Mouse (Mus musculus): ENCODE results near the gene Ccr10.
A peak's percentile ranks its signal among the peaks of the same experiment; 100 is the strongest.

The Ccr10 gene

DNA sequence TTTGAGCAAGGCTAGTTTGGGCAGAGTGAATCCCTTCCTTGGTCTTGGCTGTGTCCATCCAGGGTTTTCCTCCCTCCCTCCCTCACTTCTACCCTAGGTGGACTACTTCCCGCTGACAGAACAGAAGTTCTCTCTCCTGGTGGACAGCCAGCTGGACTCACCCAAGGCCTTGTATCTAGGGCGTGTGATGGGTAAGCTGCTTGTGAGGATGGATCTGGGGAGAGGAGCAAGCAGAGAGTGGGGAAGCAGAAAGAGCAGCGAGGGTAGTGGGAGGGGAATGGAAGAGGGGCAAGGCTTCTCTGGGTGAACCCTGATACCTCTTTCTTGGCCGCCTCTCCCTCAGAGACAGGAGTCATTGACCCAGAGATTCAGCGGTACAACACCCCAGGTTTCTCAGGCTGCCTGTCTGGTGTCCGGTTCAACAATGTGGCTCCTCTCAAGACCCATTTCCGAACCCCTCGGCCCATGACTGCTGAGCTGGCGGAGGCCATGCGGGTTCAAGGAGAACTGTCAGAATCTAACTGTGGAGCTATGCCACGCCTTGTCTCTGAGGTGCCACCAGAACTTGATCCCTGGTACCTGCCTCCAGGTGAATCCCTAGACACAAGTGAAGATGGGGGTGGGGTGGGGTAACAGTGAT, 13.0 kb upstream of the Ccr10 start:
- DNase-seq (ENCODE audit: low spot score): peak; percentile 63

DNA sequence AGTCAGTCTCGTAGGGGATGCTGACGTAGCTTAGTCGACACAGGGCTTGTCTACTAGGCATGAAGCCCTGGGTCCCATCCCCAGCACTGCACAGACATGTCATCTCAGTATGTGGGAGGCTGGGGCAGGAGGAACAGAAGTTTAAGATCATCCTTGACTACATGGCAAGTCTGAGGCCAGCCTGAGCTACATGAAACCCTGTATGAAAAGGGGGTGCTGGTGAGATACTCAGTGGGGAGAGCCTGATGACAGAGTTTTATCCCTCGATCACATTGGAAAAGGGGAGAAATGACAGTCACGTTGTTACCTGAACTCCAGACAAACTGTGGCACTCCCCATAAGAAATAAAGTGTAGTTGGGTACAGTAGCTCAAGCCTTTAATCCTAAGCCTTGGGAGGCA, 12.3 kb upstream of the Ccr10 start:
- DNase-seq (ENCODE audit: low spot score): no peak

DNA sequence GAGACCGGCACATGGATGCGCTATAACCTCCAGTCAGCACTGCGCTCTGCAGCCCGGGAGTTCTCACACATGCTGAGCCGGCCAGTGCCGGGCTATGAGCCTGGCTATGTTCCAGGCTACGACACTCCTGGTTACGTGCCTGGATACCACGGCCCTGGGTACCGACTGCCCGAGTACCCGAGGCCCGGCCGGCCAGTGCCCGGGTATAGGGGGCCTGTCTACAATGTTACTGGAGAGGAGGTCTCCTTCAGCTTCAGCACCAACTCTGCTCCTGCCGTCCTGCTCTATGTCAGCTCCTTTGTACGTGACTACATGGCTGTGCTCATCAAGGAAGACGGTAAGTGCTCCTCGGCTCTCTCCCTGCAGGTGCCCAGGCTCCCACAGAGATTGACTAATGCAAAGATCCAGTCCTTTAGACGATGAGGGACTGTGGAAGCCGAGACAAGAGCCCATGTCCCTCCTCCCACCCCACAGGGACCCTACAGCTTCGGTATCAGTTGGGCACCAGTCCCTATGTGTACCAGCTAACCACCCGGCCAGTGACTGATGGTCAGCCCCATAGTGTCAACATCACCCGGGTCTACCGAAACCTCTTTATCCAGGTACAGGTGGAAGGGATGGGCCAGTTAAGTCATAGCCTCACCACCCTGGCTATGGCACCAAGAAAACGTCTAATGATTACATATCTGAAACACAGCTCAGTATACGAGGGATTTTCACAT, 11.4 kb upstream of the Ccr10 start:
- DNase-seq (ENCODE audit: low spot score): no peak

DNA sequence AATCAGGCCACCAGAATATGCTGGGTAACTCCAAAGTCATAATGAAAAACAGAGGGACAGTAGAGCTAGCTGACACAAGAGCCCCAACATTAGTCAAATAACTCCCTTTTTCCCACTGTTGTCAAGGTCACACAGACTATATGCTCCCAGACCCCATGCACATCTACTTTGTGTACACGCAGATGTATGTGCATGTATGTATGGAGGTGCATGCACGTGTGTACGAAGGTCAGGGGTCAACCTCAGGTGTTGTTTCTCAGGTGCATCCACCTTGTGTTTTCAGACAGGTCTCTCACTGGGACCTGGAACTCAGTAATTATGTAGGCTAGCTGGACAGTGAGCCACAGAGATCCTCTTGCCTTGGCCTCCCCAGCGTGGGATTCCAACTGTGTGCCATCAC, 10.2 kb upstream of the Ccr10 start:
- DNase-seq (ENCODE audit: low spot score): no peak

- DNase-seq (ENCODE audit: low spot score): no peak
These were observed 9.7 kb upstream of the Ccr10 start for GRCm38 (mm10) chr11:101184984-101185383.

- DNase-seq (ENCODE audit: low spot score): no peak
These were observed 7.7 kb upstream of the Ccr10 start for GRCm38 (mm10) chr11:101182771-101183517.

DNA sequence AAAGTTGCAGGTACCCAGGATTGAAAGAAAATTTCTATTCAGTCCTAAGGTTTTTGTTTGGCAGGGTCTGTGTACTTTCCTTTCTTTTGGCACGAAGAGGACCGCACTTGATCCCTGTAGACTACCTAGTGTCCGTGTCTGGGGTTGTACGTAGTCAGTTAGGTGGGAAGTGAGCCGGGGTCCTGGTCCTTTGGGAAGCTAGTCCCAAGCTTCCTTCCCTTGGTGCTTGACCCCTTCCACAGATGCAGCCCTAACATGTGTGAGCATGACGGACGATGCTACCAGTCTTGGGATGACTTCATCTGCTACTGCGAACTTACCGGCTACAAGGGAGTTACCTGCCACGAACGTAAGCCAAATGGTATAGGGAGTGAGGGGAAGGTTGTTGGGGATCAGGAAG, 6.7 kb upstream of the Ccr10 start:
- DNase-seq (ENCODE audit: low spot score): no peak

DNA sequence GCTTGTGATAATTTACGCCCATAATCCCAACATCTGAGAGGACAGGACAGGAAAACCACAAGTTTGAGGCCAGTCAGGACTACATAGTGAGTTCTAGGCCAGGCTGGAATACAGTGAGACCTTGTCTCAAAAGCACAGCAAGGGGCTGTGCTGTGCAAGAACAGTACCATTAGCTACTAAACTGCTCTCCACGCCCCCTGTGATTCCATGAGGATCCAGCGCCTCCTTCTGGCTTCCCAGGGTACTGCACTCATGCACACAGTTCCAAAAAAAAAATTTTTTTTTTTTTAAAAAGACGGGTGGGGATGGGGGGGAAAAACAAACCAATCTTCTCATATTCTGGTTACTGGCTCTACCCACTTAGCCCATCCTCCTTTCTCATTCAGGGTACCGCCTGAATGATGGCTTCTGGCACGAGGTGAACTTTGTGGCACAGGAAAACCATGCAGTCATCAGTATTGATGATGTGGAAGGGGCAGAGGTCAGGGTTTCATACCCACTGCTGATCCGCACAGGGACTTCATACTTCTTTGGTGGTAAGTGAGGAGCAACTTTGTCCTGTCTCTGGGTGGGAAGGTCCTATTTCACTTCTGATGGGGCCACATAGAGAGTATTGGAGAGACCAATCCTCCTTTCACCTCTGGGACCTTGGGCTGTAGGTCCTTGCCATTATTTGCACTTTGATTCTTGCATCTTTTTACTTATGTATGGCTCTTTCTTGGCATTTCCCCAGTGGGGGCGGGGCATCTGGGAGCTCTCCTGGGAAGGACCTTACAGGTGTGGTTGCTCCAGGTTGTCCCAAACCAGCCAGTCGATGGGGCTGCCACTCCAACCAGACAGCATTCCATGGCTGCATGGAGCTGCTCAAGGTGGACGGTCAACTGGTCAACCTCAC, 5.8 kb upstream of the Ccr10 start:
- peak; percentile 72 for DNase-seq (ENCODE audit: low spot score)

GRCm38 (mm10) chr11:101180261-101180660, 5.0 kb upstream of the Ccr10 start:
- no peak for DNase-seq (ENCODE audit: low spot score)

GRCm38 (mm10) chr11:101179306-101179705, 4.1 kb upstream of the Ccr10 start:
- DNase-seq (ENCODE audit: low spot score): no peak

GRCm38 (mm10) chr11:101178061-101179058, 3.1 kb upstream of the Ccr10 start:
- DNase-seq (ENCODE audit: low spot score): no peak

GRCm38 (mm10) chr11:101176933-101177773, 1.9 kb upstream of the Ccr10 start:
- peak; percentile 54 for DNase-seq (ENCODE audit: low spot score)

DNA sequence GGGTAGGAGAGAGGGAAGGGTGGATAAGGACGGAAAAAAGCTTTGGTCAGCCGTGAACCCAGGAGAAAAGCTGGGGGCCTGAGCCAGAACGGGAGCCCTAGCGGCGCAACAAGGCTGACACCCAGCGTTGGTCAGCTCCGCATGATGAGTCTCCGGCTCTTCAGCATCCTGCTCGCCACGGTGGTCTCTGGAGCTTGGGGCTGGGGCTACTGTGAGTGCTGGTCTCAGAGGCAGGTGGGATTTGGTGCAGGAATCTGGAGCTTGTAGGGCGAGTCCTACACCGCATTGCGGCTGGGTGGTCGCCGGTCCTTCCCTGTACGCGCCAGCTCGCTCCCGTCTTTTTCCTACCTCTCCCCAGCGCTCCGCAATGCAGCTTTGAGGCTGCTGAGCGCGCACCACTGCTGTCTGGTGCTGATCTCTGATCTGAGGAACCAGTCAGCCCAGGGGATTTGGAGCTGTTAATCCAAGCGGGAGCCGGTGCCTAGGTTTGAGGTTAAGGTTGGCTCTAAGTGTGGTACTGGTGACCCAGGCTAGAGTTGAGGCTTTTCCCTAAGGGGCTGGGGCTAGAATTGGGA, 961 bp upstream of the Ccr10 start:
- DNase-seq (ENCODE audit: low spot score): no peak

GRCm38 (mm10) chr11:101175636-101176116, 433 bp upstream of the Ccr10 start:
- DNase-seq (ENCODE audit: low spot score): no peak

DNA sequence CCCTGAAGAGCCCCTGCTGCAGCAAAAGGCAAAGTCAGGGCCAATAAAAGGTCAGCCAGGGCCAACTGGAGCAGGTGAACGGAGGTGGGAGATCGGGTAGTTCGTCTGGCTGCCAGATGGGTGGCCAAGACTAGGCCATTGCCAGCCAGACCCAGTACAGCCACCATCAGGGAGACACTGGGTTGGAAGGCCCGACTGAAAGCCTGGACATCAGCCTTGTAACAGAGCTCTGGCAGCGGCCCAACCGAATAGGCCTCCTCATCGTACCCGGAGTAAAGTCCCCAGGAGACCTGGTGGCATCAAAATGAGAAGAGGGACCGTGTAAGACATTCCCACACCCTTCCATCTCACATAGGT, 876 bp downstream of the Ccr10 start:
- no peak for DNase-seq (ENCODE audit: low spot score)

DNA sequence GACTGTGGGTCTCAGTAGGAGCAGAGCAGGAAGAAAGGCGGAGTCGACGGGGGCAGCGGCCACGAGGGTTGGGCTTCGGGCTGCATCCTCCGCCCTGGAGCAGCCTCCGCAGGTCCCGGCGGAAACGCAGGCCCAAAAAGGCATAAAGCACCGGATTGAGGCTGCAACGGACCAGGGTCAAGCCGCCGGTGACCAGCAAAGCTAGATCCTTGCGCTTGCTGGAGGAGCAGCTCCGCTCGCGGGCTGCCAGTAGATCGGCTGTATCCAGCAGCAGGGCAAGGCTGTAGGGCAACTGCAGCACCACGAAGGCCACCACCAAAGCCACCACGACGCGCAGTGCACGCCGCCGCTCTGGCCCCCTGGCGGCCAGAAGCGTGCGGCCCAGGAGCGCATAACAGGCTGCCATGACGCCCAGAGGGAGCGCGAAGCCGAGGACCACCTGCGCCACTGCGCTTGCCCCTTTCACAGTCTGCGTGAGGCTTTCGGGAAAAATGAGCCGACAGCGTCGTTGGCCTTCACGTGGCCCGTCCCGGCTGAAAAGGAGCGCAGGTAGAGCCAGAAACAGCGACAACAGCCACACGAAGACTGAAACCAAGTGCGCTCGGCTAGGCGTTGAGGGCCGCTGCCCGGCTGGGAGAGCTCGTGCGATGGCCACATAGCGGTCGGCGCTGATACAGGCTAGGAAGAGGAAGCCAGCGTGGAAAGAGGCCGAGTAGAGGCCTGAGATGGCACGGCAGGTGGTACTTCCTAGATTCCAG, 1.4 kb downstream of the Ccr10 start:
- DNase-seq (ENCODE audit: low spot score): peak; percentile 83

- peak; percentile 82 for DNase-seq (ENCODE audit: low spot score)
These were observed 2.1 kb downstream of the Ccr10 start for GRCm38 (mm10) chr11:101173112-101173511.

GRCm38 (mm10) chr11:101172434-101172815, 2.8 kb downstream of the Ccr10 start:
- no peak for DNase-seq (ENCODE audit: low spot score)

Measured in urinary bladder, postnatal 14 days (tissue).